Mouse (Mus musculus): ENCODE measurements around the gene Sema4f. TPM values are rescaled to one million over a fixed set of nuclear protein-coding genes. Genes with fewer than 3 reads are reported as not detected.

Sema4f gene
- polyA plus RNA-seq, 1 experiment from 2014 or later, result 2.1 TPM

DNA sequence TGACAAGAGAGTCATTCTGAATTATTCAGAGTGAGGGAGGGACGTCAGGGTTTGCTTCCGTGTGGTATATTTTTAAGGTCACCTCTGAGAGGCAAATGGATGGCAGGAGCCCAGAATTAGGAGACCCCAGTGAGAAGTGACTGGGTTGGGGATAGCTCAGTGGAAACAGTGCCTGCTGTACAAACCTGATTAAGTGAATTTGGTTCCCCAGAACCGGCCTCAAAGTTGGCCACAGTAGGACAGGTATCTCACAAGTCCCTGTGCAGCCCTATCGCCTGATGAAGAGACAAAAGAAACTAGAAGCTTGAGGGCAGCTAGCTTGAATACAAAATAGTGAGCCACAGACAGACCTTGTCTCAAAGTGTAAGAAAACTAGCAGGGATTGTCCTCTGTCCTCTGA, 23.1 kb downstream of the Sema4f start:
- in situ Hi-C loops (cut with MboI; ENCODE audit: low pct_unique_long_range_greater_than_20kb), result no loop called here
- ATAC-seq, result no peak
- H3K27me3 ChIP-seq, result no peaks in the 10 kb centered on the region
- no peak for DNase-seq (ENCODE audit: low read depth, low spot score)
- TF ChIP-seq CTCF (IDR thresholded peaks at IDR 0.05), result no peak
- CTCF ChIA-PET, result interaction anchor here (1.0 to 4.8 kb wide), 5 partner anchors 9 to 74 kb away, joined by 3 to 52 read pairs (median 4); no protein-coding TSS in a partner anchor
- POLR2A ChIA-PET, result no interaction called here

DNA sequence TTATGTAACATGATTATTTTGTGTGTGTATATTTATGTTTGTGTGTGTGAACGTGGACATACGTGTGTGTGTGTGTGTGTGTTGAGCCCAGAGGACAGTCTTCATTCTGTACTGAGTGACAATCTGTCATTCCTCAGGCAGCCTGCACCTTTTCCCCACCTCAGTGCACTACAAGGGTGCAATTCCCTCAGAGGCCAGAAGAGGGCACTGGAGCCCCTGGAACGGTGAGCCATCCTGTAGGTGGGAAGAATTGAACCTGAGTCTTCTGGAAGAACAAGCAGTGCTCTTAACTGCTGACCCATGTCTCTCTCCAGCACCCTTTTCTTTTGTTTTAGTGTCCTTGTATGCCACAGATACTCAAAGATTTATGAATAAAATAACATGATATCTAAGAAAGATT, 23.7 kb downstream of the Sema4f start:
- ChIA-PET CTCF (no interaction called here), POLR2A (no interaction called here)
- H3K27me3 ChIP-seq, result no peaks in the 10 kb centered on the region
- in situ Hi-C loops (cut with MboI; ENCODE audit: low pct_unique_long_range_greater_than_20kb), result no loop called here
- DNase-seq (ENCODE audit: low read depth, low spot score) (no peak), ATAC-seq (no peak)
- no peak for TF ChIP-seq CTCF (IDR thresholded peaks at IDR 0.05)

DNA sequence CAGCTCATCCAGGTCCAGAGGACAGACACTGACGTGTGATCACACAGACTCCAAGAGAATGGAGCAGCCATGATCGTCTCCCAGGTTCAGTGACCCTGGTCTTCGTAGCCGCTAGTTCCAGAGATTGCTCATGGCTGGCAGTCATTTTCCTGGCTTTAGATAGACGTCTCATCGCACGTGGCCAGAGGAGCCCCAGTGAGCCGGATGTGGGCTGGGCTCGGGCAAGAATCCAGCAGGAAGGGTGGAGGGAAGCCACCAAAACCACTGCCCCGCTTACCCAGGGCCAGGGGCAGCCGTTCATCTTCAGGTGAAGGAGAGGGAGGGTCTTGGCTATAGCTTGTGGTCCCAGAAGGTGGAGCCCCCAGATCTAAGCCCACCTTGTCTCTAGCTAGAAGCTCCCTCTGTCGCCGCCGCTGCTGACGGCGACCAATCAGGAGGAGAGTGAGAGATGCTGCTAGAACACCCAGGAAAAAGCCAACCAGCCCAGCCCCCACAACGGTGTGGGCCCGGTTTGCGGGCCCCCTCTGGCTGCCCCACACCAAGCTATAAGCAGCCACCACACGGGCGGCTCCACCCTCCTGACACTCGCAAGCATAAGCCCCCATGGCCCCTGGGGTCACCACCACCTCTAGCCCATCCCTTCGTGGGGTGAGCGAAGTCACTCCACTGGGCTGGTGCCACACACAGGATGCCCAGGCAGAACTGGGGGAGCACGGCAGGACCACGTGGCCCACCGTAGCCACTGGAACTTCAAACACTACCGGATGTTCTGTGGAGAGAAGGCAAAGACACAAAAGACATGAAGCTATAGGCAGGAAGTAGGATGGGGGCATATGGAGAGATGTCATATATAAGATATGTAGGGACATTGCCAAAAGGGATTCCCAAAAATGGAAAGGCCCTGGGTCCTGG, 26.0 kb downstream of the Sema4f start:
- no peaks in the 10 kb centered on the region for H3K27me3 ChIP-seq
- CTCF ChIA-PET, result interaction anchor here (0.7 to 0.8 kb wide), 2 partner anchors 13 to 173 kb away, joined by 3 read pairs; no protein-coding TSS in a partner anchor
- POLR2A ChIA-PET, result no interaction called here
- DNase-seq (ENCODE audit: low read depth, low spot score) (no peak), ATAC-seq (no peak)
- in situ Hi-C loops (cut with MboI; ENCODE audit: low pct_unique_long_range_greater_than_20kb), result loop anchor here (5.0 kb wide), 2 partner anchors 59 to 244 kb away; partner anchors contain the start of genes 1700003E16Rik and Wdr54
- TF ChIP-seq CTCF (IDR thresholded peaks at IDR 0.05), result no peak

DNA sequence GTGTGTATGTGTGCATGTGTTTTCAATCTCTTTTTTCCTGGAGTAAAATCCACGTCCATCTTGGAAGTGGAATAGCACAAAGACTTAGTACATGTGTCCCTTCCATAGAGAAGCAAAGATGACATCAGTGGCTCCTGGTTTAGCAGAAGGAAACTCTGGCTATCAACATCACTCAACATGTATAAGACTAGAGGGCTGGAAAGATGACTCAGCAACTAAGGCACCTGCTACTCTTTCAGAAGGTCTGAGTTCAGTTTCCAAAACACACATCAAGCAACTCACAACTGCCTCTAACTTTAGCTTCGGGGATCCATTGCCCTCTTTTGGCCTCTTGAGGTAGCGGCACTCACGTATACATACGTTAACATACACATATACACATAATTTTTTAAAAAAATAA, 28.3 kb downstream of the Sema4f start:
- ChIA-PET POLR2A (no interaction called here), CTCF (no interaction called here)
- TF ChIP-seq CTCF (IDR thresholded peaks at IDR 0.05), result no peak
- H3K27me3 ChIP-seq, result no peaks in the 10 kb centered on the region
- in situ Hi-C loops (cut with MboI; ENCODE audit: low pct_unique_long_range_greater_than_20kb), result loop anchor here (5.0 kb wide), 2 partner anchors 61 to 246 kb away; partner anchors contain the start of genes 1700003E16Rik and Wdr54
- no peak for DNase-seq (ENCODE audit: low read depth, low spot score)
- no peak for ATAC-seq

DNA sequence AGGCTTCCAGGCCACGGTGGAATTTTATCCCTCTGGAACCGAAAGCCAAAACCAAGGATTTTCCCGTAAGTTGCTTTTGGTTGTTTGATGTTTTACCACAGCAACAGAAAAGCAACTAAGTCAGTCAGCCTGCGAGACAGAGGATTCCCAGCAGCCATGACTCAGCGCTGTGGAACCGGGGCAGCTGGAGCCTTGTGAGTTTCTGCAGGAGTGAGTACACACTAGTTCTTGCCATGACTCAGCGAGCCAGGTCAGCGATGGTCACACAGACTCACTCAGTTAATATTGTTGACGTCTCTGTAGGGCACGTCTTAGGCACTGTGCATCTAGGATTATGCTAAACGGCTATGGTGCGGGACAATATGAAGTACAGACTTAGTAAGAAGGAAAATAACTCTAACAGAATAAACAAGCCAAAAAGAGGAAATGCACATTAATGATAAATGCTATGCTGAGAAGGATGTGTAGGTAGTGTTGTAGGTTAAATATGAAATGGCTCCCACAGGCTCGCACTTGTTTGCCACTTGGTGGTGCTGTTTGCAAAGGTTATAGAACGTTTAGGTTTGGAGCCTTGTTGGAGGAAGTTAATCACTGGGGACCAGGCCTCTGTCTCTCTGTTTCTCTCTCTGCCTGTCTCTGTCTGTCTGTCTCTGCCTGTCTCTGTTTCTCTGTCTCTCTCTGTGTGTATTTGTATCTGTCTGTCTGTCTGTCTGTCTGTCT, 30.3 kb downstream of the Sema4f start:
- ATAC-seq (peak; percentile 94), DNase-seq (ENCODE audit: low read depth, low spot score) (peak; percentile 94)
- TF ChIP-seq CTCF (IDR thresholded peaks at IDR 0.05), result no peak
- ChIA-PET CTCF (interaction anchor here (0.6 to 1.2 kb wide), 2 partner anchors 10 to 15 kb away, joined by 3 read pairs; no protein-coding TSS in a partner anchor), POLR2A (interaction anchor here (0.7 to 1.2 kb wide), 3 partner anchors 10 to 170 kb away, joined by 3 to 4 read pairs (median 4); no protein-coding TSS in a partner anchor)
- in situ Hi-C loops (cut with MboI; ENCODE audit: low pct_unique_long_range_greater_than_20kb), result no loop called here
- H3K27me3 ChIP-seq, result no peaks in the 10 kb centered on the region

DNA sequence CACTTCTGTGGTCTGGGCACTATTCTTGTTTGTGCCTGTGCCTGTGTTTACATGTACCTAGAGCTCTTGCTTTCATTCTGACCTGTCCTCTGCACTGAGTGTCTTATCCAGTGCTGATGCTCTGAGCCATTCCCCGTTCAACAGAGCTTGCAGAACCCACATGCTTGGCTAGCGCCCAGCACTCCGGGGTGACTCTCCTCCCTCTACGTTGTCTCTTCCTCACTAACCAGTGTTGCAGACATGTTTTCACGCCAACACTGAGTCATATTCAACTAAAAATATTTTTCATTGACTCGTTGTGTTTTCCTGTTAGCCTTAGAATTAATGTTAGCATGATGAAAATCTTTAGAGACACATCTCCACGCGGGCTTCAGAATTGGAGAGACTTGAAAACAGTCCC, 31.5 kb downstream of the Sema4f start:
- POLR2A ChIA-PET, result interaction anchor here (1.1 kb wide), 1 partner anchor 169 kb away, joined by 4 read pairs; no protein-coding TSS in a partner anchor
- in situ Hi-C loops (cut with MboI; ENCODE audit: low pct_unique_long_range_greater_than_20kb), result no loop called here
- DNase-seq (ENCODE audit: low read depth, low spot score), result peak; percentile 84
- no peaks in the 10 kb centered on the region for H3K27me3 ChIP-seq
- peak; percentile 40 for ATAC-seq
- CTCF ChIA-PET, result no interaction called here
- TF ChIP-seq CTCF (IDR thresholded peaks at IDR 0.05), result no peak

DNA sequence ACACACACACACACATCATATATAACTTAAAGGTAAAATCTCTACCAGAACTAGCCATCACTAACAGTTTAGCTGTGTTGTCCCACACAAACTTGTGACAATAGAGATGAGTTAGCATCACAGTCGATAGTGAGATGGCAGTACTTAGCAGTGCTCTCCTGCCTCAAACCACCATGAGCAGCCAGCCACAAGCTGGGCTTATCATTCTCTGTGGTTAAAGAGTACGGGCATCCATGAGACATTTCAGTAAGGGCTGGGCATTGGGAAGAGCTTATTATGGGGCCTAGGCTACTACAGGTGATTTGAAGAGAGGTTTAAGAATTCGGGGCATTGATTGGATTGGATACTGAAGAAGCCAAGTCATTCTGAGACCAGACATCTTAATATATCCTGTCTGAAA, 32.6 kb downstream of the Sema4f start:
- TF ChIP-seq CTCF (IDR thresholded peaks at IDR 0.05), result no peak
- in situ Hi-C loops (cut with MboI; ENCODE audit: low pct_unique_long_range_greater_than_20kb), result no loop called here
- ATAC-seq, result no peak
- no peak for DNase-seq (ENCODE audit: low read depth, low spot score)
- ChIA-PET POLR2A (no interaction called here), CTCF (interaction anchor here (1.0 kb wide), 1 partner anchor 10 kb away, joined by 3 read pairs; no protein-coding TSS in a partner anchor)
- no peaks in the 10 kb centered on the region for H3K27me3 ChIP-seq

DNA sequence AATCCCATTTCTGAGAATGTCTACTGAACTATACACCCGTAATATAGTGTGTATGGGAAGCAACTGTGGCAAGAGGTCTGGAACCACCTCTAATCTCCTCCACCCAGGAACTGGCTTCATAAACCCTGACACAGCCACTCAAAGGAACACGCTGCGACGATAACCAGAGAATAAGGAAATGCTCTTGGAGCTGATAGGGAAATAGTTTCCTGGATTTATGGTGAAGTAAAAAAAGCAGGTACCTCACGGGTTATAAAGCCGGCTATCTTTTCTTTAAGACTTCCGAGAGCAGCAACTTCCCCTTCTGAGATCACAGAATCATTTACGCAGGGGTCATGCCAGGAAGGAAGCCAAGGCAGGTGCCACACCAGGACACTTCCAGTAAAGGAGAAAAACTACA, 37.0 kb downstream of the Sema4f start:
- in situ Hi-C loops (cut with MboI; ENCODE audit: low pct_unique_long_range_greater_than_20kb), result no loop called here
- no peak for ATAC-seq
- no peaks in the 10 kb centered on the region for H3K27me3 ChIP-seq
- CTCF ChIA-PET, result interaction anchor here (1.7 kb wide), 1 partner anchor 16 kb away, joined by 4 read pairs; no protein-coding TSS in a partner anchor
- DNase-seq (ENCODE audit: low read depth, low spot score), result no peak
- POLR2A ChIA-PET, result no interaction called here
- TF ChIP-seq CTCF (IDR thresholded peaks at IDR 0.05), result no peak

DNA sequence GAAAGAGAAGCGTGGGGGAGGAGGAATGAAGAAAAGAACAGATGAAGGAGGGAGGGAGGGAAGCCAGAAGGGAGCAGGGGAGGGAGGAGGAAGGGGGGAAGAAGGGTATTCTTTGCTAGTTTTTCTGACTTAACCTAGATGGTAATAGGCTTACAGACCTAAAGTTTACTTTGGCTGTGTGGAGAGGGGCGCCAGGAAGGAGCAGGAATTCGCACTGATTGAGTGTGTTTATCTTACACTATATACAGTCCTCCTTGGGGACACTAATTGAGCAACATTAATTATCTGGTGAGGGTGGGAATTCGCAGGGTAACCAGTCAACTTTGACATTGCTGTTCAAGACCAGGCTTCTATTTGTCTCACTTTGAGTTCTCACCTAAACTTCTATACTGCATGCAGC, 40.8 kb downstream of the Sema4f start:
- DNase-seq (ENCODE audit: low read depth, low spot score) (no peak), ATAC-seq (no peak)
- in situ Hi-C loops (cut with MboI; ENCODE audit: low pct_unique_long_range_greater_than_20kb), result loop anchor here (10.0 to 25.0 kb wide), 2 partner anchors 254 to 786 kb away; no protein-coding TSS in a partner anchor
- no peaks in the 10 kb centered on the region for H3K27me3 ChIP-seq
- no peak for TF ChIP-seq CTCF (IDR thresholded peaks at IDR 0.05)
- POLR2A ChIA-PET, result no interaction called here
- CTCF ChIA-PET, result interaction anchor here (0.7 kb wide), 1 partner anchor 10 kb away, joined by 3 read pairs; no protein-coding TSS in a partner anchor

DNA sequence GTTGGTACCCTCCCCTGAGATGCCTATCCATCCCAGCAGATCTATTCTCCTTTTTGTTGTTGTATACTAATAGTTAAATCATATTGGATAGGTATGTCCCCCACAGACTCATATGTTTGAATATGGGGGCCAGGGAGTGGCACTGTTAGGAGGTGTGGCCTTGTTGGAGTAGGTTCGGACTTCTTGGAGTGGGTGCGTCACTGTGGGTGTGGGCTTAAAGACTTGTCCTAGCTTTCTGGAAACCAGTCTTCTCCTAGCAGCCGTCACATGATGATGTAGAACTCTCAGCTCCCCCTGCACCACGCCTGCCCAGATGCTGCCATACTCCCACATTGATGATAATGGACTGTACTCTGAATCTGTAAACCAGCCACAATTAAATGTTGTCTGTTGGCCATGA, 41.3 kb downstream of the Sema4f start:
- POLR2A ChIA-PET, result no interaction called here
- CTCF ChIA-PET, result no interaction called here
- H3K27me3 ChIP-seq, result no peaks in the 10 kb centered on the region
- DNase-seq (ENCODE audit: low read depth, low spot score) (no peak), ATAC-seq (no peak)
- no peak for TF ChIP-seq CTCF (IDR thresholded peaks at IDR 0.05)
- in situ Hi-C loops (cut with MboI; ENCODE audit: low pct_unique_long_range_greater_than_20kb), result loop anchor here (10.0 to 25.0 kb wide), 2 partner anchors 253 to 786 kb away; no protein-coding TSS in a partner anchor

Measured in Patski (cell line).